Mouse (Mus musculus): Measurements from ENCODE around the gene Cdc42se1.

DNA sequence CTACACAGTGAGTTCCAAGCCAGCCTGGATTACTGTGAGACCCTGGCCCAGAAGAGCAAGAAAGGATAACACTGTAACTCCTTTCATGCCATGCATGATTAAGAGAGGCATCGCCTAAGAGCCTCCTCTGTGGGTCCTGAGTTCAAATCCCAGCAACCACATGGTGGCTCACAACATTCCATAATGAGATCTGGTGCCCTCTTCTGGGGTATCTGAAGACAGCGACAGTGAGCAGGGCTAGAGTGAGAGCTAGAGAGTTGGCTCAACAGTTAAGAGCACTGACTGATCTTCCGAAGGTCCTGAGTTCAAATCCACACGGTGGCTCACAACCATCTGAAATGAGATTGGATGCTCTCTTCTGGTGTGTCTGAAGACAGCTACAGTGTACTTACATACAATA lies 45.9 kb downstream of the Cdc42se1 start:
- TF ChIP-seq CTCF (IDR thresholded peaks at IDR 0.05; ENCODE audit: control insufficient read depth, insufficient read depth, insufficient read length) (no peak), FOSL1 (IDR thresholded peaks at IDR 0.05; ENCODE audit: insufficient read depth, low read length, poor library complexity, severe bottlenecking) (no peak)

Data from C2C12 (cell line).